ENCODE assay signal across 13 mouse cellular contexts in the genomic region with DNA sequence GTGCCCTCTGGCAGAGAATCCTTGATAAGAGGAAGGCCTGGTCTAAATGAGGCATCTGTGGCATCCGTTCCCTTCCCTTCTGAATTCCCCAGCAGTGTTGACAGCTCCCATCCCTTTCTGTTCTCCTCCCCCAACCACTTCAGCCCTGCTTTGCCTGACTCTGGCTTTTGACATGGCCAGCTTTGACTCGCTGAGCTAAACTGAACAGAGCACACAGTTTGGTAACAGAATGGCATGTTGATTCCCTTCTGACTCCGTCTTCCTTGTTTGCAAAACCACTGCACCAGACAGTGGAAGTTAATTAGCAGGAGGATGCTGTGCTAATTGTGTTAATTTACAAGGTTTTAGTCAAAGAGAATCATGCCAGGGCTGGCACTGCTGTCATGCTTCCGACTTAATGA.
A peak's percentile ranks its signal among the peaks of the same experiment; 100 is the strongest.
DNase-seq lines count a peak whose midpoint lies in the region; ATAC-seq and TF ChIP-seq lines count a peak whose summit lies in the region.
"Had no signal": no experiment of that assay in that cellular context is flagged by ENCODE, and none has a peak within 500 bp of the region (broad histone marks: within the 10 kb centered on the region; RNA-seq: fewer than 3 reads in every experiment).

No protein-coding gene starts in this region.

- intact Hi-C loops in left cerebral cortex, postnatal 4 days (cut with DNase I) = no loop called here

- no peaks in the 10 kb centered on the region for H3K27me3 ChIP-seq in heart, embryonic 13.5 days (replicated peaks)
- no peaks in the 10 kb centered on the region for H3K27me3 ChIP-seq in hindbrain, postnatal 0 days (ENCODE audit: insufficient read depth, low read length)
- no peaks in the 10 kb centered on the region for H3K27me3 ChIP-seq in cerebellum, adult 2 months (ENCODE audit: control insufficient read depth, insufficient read depth, low read length)
- no peaks in the 10 kb centered on the region for H3K27me3 ChIP-seq in intestine, postnatal 0 days (replicated peaks; ENCODE audit: control insufficient read depth, insufficient read depth, low read length)
- H3K27me3 ChIP-seq: embryonic facial prominence, embryonic 12.5 days; limb, embryonic 13.5 days had no signal

- H3K27ac ChIP-seq in heart, embryonic 13.5 days (replicated peaks) = peak overlapping the region; percentile 83
- H3K27ac ChIP-seq in hindbrain, postnatal 0 days = no peak overlapping the region
- no peak overlapping the region for H3K27ac ChIP-seq in cerebellum, adult 2 months (ENCODE audit: insufficient read depth, low read length)
- no peak overlapping the region for H3K27ac ChIP-seq in intestine, postnatal 0 days (ENCODE audit: low read depth, low read length)
- H3K27ac ChIP-seq: embryonic facial prominence, embryonic 12.5 days; limb, embryonic 13.5 days had no signal

- no peaks in the 10 kb centered on the region for H3K9me3 ChIP-seq in heart, embryonic 13.5 days
- H3K9me3 ChIP-seq in hindbrain, postnatal 0 days (ENCODE audit: low read length) = no peaks in the 10 kb centered on the region
- H3K9me3 ChIP-seq in intestine, postnatal 0 days (ENCODE audit: control insufficient read depth) = no peaks in the 10 kb centered on the region
- H3K9me3 ChIP-seq: embryonic facial prominence, embryonic 12.5 days; limb, embryonic 13.5 days had no signal

- peak; percentile 76; the same call in 1 of the 2 replicates for ATAC-seq in heart, embryonic 13.5 days (ENCODE audit: extremely low read depth, insufficient number of reproducible peaks, low FRiP score, low TSS enrichment)
- ATAC-seq in hindbrain, postnatal 0 days = peak; percentile 51
- ATAC-seq in intestine, postnatal 0 days = no peak

- TF ChIP-seq CTCF in hindbrain, postnatal 0 days (IDR thresholded peaks at IDR 0.05; ENCODE audit: low read depth) = no peak
- no peak for TF ChIP-seq CTCF in cerebellum, adult 2 months (IDR thresholded peaks at IDR 0.05; ENCODE audit: borderline replicate concordance, insufficient read depth, low read depth, low read length)
- no peak for TF ChIP-seq CTCF in intestine, postnatal 0 days (IDR thresholded peaks at IDR 0.05; ENCODE audit: low read depth)

- peaks cover 26% of the 10 kb centered on the region for H3K36me3 ChIP-seq in heart, embryonic 13.5 days
- H3K36me3 ChIP-seq in hindbrain, postnatal 0 days (ENCODE audit: insufficient read depth, low read length) = no peaks in the 10 kb centered on the region; the same call in 1 of the 2 replicates
- H3K36me3 ChIP-seq in intestine, postnatal 0 days (ENCODE audit: control insufficient read depth, insufficient read depth) = no peaks in the 10 kb centered on the region

- H3K9ac ChIP-seq in heart, embryonic 13.5 days = peak overlapping the region; percentile 24; the same call in 1 of the 2 replicates
- H3K9ac ChIP-seq in hindbrain, postnatal 0 days (replicated peaks; ENCODE audit: low read length) = no peak overlapping the region
- no peak overlapping the region for H3K9ac ChIP-seq in intestine, postnatal 0 days (ENCODE audit: low read depth, low read length)
- H3K9ac ChIP-seq: embryonic facial prominence, embryonic 12.5 days; limb, embryonic 13.5 days had no signal

- peaks cover 35% of the 10 kb centered on the region for H3K4me1 ChIP-seq in heart, embryonic 13.5 days
- no peaks in the 10 kb centered on the region for H3K4me1 ChIP-seq in hindbrain, postnatal 0 days (ENCODE audit: insufficient read depth, low read length)
- no peaks in the 10 kb centered on the region; the same call in 1 of the 2 replicates for H3K4me1 ChIP-seq in cerebellum, adult 2 months (ENCODE audit: control insufficient read depth, insufficient read depth, low read length)
- no peaks in the 10 kb centered on the region for H3K4me1 ChIP-seq in intestine, postnatal 0 days (replicated peaks; ENCODE audit: control insufficient read depth, insufficient read depth, low read length)
- H3K4me1 ChIP-seq: limb, embryonic 13.5 days had no signal

- whole genome bisulfite sequencing in heart, embryonic 13.5 days = 16% methylated on average over 4 of the region's 4 CpGs
- WGBS in hindbrain, postnatal 0 days = 23% methylated on average over 4 of the region's 4 CpGs
- 32% methylated on average over 4 of the region's 4 CpGs for WGBS in cerebellum, adult 2 months
- 61% methylated on average over 4 of the region's 4 CpGs for WGBS in intestine, postnatal 0 days

- TF ChIP-seq POLR2A in cerebellum, adult 2 months (IDR thresholded peaks at IDR 0.05; ENCODE audit: borderline replicate concordance, insufficient read depth, low read length) = no peak

- H3K4me3 ChIP-seq in heart, embryonic 13.5 days = no peak overlapping the region
- H3K4me3 ChIP-seq in hindbrain, postnatal 0 days (ENCODE audit: low read length) = no peak overlapping the region
- H3K4me3 ChIP-seq in cerebellum, adult 2 months (replicated peaks; ENCODE audit: insufficient read depth, low read depth, low read length) = no peak overlapping the region
- no peak overlapping the region for H3K4me3 ChIP-seq in intestine, postnatal 0 days (ENCODE audit: low read depth, low read length)
- H3K4me3 ChIP-seq: embryonic facial prominence, embryonic 12.5 days; limb, embryonic 13.5 days had no signal

- peak; percentile 32 for DNase-seq in brain, adult 2 months (ENCODE audit: low read depth, low spot score)
- DNase-seq in embryo, embryonic 9.5 days (ENCODE audit: extremely low spot score) = peak; percentile 40
- DNase-seq in hindbrain, postnatal 0 days (ENCODE audit: low spot score) = peak; percentile 33
- no peak for DNase-seq in left cerebral cortex, postnatal 4 days
- no peak for DNase-seq in cerebellum, adult 2 months
- DNase-seq in urinary bladder, postnatal 14 days (ENCODE audit: low spot score) = no peak
- DNase-seq: gastrocnemius, postnatal 25 days; kidney, postnatal 10 days; thymus, postnatal 25 days had no signal

- H3K4me2 ChIP-seq in heart, embryonic 13.5 days = peak overlapping the region; percentile 57
- no peak overlapping the region for H3K4me2 ChIP-seq in hindbrain, postnatal 0 days (ENCODE audit: low read depth, low read length)
- no peak overlapping the region for H3K4me2 ChIP-seq in intestine, postnatal 0 days (replicated peaks; ENCODE audit: low read depth)
- H3K4me2 ChIP-seq: embryonic facial prominence, embryonic 12.5 days; limb, embryonic 13.5 days had no signal

Comparison
In these comparisons a context has a peak if more than half of its experiments do, and no peak if none do; other contexts are left out.
1. DNase-seq: peak in brain, adult 2 months (single experiment), embryo, embryonic 9.5 days (single experiment) and hindbrain, postnatal 0 days (single experiment); none in left cerebral cortex, postnatal 4 days (single experiment), cerebellum, adult 2 months (0 of 2) and urinary bladder, postnatal 14 days (single experiment).